Mouse (Mus musculus): ENCODE measurements around the gene Wdr6.

GRCm38 (mm10) chr9:108617301-108617700 lies 38.8 kb upstream of the Wdr6 start:
- no peak for TF ChIP-seq MAFK (IDR thresholded peaks at IDR 0.05; ENCODE audit: insufficient replicate concordance, low read length)
- TF ChIP-seq TBP (conservative IDR thresholded peaks at IDR 0.05; ENCODE audit: low read depth, low read length), result no peak
- no peak for TF ChIP-seq KAT2A (IDR thresholded peaks at IDR 0.05; ENCODE audit: insufficient replicate concordance, low read length)
- TF ChIP-seq MEF2A (IDR thresholded peaks at IDR 0.05; ENCODE audit: borderline replicate concordance, low read depth, low read length), result no peak

All from CH12.LX (cell line).